Mouse (Mus musculus): ENCODE data around the gene Clic1. TPM values are rescaled to one million over a fixed set of nuclear protein-coding genes. Genes with fewer than 3 reads are reported as not detected.

Gene Clic1
- polyA plus RNA-seq, 2 experiments: 103 to 229 TPM

GRCm38 (mm10) chr17:35045807-35046680, 3.7 kb upstream of the Clic1 start:
- no peak for DNase-seq (ENCODE audit: low spot score)
- ATAC-seq (ENCODE audit: low FRiP score, low read depth): peak; percentile 0; the same call in 1 of the 2 replicates
- Histone ChIP-seq H3K27ac (replicated peaks; ENCODE audit: low read depth, low read length) (peak overlapping the region; percentile 83), H3K4me1 (ENCODE audit: control insufficient read depth, insufficient read depth, low read length) (peaks cover 32% of the 10 kb centered on the region), H3K4me3 (replicated peaks; ENCODE audit: low read length) (peak overlapping the region; percentile 60), H3K4me2 (replicated peaks; ENCODE audit: low read depth, low read length, severe bottlenecking) (peak overlapping the region; percentile 99), H3K9me3 (ENCODE audit: control insufficient read depth, low read length) (no peaks in the 10 kb centered on the region), H3K36me3 (ENCODE audit: control insufficient read depth, insufficient read depth, low read length) (no peaks in the 10 kb centered on the region), H3K9ac (ENCODE audit: low read depth, low read length, severe bottlenecking) (peak overlapping the region; percentile 88), H3K27me3 (ENCODE audit: control insufficient read depth, insufficient read depth, low read length) (no peaks in the 10 kb centered on the region)
- TF ChIP-seq POLR2A (IDR thresholded peaks at IDR 0.05; ENCODE audit: borderline replicate concordance, extremely low read depth, insufficient read depth, insufficient read length): 0 out of 2 replicates have a peak, but pooled peaks have one; percentile 8
- WGBS: 7% methylated on average over 31 of the region's 48 CpGs

GRCm38 (mm10) chr17:35046681-35047455, 2.9 kb upstream of the Clic1 start, which contains the start of gene Msh5:
Msh5 (minus strand) TSS chr17:35046745.
- peak; percentile 96 for ATAC-seq (ENCODE audit: low FRiP score, low read depth)
- Histone ChIP-seq H3K4me3 (replicated peaks; ENCODE audit: low read length) (peak within 1 kb of the TSS; percentile 60), H3K36me3 (ENCODE audit: control insufficient read depth, insufficient read depth, low read length) (no peaks in the 10 kb centered on the region), H3K9ac (ENCODE audit: low read depth, low read length, severe bottlenecking) (peak within 1 kb of the TSS; percentile 88), H3K9me3 (ENCODE audit: control insufficient read depth, low read length) (no peaks in the 10 kb centered on the region), H3K4me2 (replicated peaks; ENCODE audit: low read depth, low read length, severe bottlenecking) (peak within 1 kb of the TSS; percentile 99), H3K4me1 (ENCODE audit: control insufficient read depth, insufficient read depth, low read length) (peaks cover 34% of the 10 kb centered on the region), H3K27me3 (ENCODE audit: control insufficient read depth, insufficient read depth, low read length) (no peaks in the 10 kb centered on the region), H3K27ac (replicated peaks; ENCODE audit: low read depth, low read length) (peak within 1 kb of the TSS; percentile 83)
- DNase-seq (ENCODE audit: low spot score): peak; percentile 99
- 6% methylated on average over 33 of the region's 33 CpGs for WGBS
- TF ChIP-seq POLR2A (IDR thresholded peaks at IDR 0.05; ENCODE audit: borderline replicate concordance, extremely low read depth, insufficient read depth, insufficient read length): 0 out of 2 replicates have a peak, but pooled peaks have one; percentile 17

- H3K27me3 ChIP-seq (ENCODE audit: control insufficient read depth, insufficient read depth, low read length): no peaks in the 10 kb centered on the region
- no peak for DNase-seq (ENCODE audit: low spot score)
- H3K4me3 ChIP-seq (replicated peaks; ENCODE audit: low read length): no peak overlapping the region
- WGBS: 49% methylated on average over 1 of the region's 1 CpGs
- H3K4me1 ChIP-seq (ENCODE audit: control insufficient read depth, insufficient read depth, low read length): peaks cover 40% of the 10 kb centered on the region
- H3K9me3 ChIP-seq (ENCODE audit: control insufficient read depth, low read length): no peaks in the 10 kb centered on the region
- no peak overlapping the region; the same call in 1 of the 2 replicates for H3K9ac ChIP-seq (ENCODE audit: low read depth, low read length, severe bottlenecking)
- H3K27ac ChIP-seq (replicated peaks; ENCODE audit: low read depth, low read length): peak overlapping the region; percentile 26
- H3K36me3 ChIP-seq (ENCODE audit: control insufficient read depth, insufficient read depth, low read length): peaks cover 7% of the 10 kb centered on the region
- 0 out of 2 replicates have a peak overlapping the region, but pooled peaks have one; percentile 10 for H3K4me2 ChIP-seq (replicated peaks; ENCODE audit: low read depth, low read length, severe bottlenecking)
- ATAC-seq (ENCODE audit: low FRiP score, low read depth): no peak
- no peak for TF ChIP-seq POLR2A (IDR thresholded peaks at IDR 0.05; ENCODE audit: borderline replicate concordance, extremely low read depth, insufficient read depth, insufficient read length)
These were observed 2.1 kb upstream of the Clic1 start for GRCm38 (mm10) chr17:35047688-35048087.

- WGBS: 38% methylated on average over 11 of the region's 11 CpGs
- H3K4me3 ChIP-seq (replicated peaks; ENCODE audit: low read length): no peak overlapping the region
- peaks cover 14% of the 10 kb centered on the region for H3K36me3 ChIP-seq (ENCODE audit: control insufficient read depth, insufficient read depth, low read length)
- H3K27me3 ChIP-seq (ENCODE audit: control insufficient read depth, insufficient read depth, low read length): no peaks in the 10 kb centered on the region
- H3K9me3 ChIP-seq (ENCODE audit: control insufficient read depth, low read length): no peaks in the 10 kb centered on the region
- H3K4me2 ChIP-seq (replicated peaks; ENCODE audit: low read depth, low read length, severe bottlenecking): 0 out of 2 replicates have a peak overlapping the region, but pooled peaks have one; percentile 10
- H3K27ac ChIP-seq (replicated peaks; ENCODE audit: low read depth, low read length): peak overlapping the region; percentile 26
- no peak for DNase-seq (ENCODE audit: low spot score)
- no peak overlapping the region; the same call in 1 of the 2 replicates for H3K9ac ChIP-seq (ENCODE audit: low read depth, low read length, severe bottlenecking)
- H3K4me1 ChIP-seq (ENCODE audit: control insufficient read depth, insufficient read depth, low read length): peaks cover 41% of the 10 kb centered on the region
- TF ChIP-seq POLR2A (IDR thresholded peaks at IDR 0.05; ENCODE audit: borderline replicate concordance, extremely low read depth, insufficient read depth, insufficient read length): no peak
- ATAC-seq (ENCODE audit: low FRiP score, low read depth): no peak
These were observed 1.4 kb upstream of the Clic1 start for GRCm38 (mm10) chr17:35048149-35048931.
